Mouse (Mus musculus) gastrocnemius, adult 8-10 months (tissue): ENCODE data around the gene Fndc8. TPM values are rescaled to one million over a fixed set of nuclear protein-coding genes. Genes with fewer than 3 reads are reported as not detected.
"Not testable (repeated sequence)": the region's sequence is repeated elsewhere in the genome, so short reads cannot be mapped to it uniquely, and the experiment has no call there.

Source experiments
- DNase-seq, 2 experiments: peaks; one replicate each; pipeline ENCODE4 v3.0.0; 2022; ENCODE audit warnings: low spot score in 2 of 2
- total RNA-seq, 4 experiments: library from RNA; stranded (reverse); gene quantifications; 2 replicates each; pipeline ENCODE4 v1.2.4; 2022

Gene Fndc8
- total RNA-seq, 4 experiments from 2014 or later = not detected

DNA sequence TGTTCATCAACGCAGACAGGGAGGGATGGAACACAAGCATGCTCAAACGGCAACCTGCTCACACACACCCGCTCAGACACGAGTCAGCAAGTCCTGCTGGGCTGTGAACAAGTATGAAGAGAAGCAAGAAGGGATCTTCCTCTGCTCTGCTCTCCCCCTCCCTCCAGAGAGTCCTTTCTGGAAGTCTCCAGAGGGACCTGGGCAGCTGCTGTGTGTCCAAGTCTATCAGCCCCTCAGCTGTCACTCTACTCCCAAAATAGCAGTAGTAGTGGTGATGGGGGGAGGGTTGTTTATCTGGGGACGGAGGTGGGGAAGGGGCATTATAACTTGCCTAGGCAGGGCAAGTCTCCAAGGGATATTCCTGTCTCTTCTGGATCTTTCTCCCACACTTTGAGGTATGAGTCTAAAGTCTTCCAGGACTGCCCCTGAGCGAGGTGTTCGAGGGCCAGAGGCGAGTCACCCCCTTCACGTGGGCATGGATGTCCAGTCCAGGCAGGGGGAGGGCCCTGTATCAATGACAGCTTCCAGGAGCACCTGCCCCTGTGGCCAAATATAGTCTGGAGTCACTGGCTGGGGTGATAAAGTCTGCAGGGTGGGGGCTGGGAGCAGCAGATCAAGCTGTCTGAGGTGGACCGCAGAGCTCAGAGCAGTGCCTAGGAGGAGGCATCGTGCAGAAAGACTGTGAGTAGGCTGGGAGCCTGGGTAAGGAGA lies 18.9 kb downstream of the Fndc8 start:
- DNase-seq = peak; percentile 80 to 87

- peak; percentile 34 to 38 for DNase-seq
Observed at GRCm38 (mm10) chr11:82914711-82915352, 22.9 kb downstream of the Fndc8 start.

DNA sequence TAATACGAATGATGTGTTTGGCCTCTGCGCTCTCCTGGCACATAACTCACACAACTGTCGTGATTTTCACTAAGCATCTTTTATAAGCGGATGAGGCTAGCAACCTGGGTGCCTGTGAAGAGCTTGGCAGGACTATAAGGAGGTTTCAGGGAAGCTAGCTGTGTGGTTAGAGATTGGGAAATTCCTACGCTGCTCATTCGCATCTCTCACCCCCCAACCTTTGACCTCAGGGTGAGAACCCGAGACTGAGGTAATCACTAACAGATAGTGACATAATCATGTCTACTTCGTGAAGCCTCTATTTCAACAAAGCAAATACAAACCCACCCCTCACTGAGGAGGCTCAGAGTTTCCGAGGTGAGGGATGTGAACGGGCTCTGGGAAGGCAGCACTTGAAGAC lies 28.8 kb downstream of the Fndc8 start:
- DNase-seq = no peak

DNA sequence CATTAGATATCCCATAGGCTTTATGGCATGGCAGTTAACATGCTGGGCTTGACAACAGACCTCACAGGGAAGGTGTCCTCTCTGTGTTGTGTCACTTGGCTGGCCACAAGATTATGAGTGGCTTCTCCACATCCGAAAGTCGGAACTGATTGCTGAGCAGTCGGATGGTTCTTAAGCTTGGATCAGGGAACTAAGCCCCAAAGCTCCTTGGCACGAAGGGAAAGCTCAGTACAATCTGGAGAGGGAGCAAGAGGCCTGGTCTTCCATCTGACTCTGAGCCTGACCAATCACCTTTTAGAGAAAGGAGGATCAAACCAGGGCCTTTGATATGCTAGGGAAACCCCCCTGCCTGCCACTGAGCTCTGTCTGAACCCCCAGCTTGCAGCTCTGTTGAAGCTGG lies 29.8 kb downstream of the Fndc8 start:
- DNase-seq = no peak

- not testable (repeated sequence) for DNase-seq
Observed at GRCm38 (mm10) chr11:82923910-82924309, 32.0 kb downstream of the Fndc8 start.

- no peak for DNase-seq
Observed at GRCm38 (mm10) chr11:82928897-82929632, 37.1 kb downstream of the Fndc8 start.

GRCm38 (mm10) chr11:82929633-82929950 lies 37.7 kb downstream of the Fndc8 start:
- no peak for DNase-seq

GRCm38 (mm10) chr11:82930391-82930955 lies 38.5 kb downstream of the Fndc8 start:
- DNase-seq = not testable (repeated sequence)

GRCm38 (mm10) chr11:82931161-82931560 lies 39.2 kb downstream of the Fndc8 start:
- DNase-seq = not testable (repeated sequence)

- not testable (repeated sequence) for DNase-seq
Observed at GRCm38 (mm10) chr11:82931671-82932450, 39.9 kb downstream of the Fndc8 start.

- DNase-seq = no peak
Observed at GRCm38 (mm10) chr11:82933186-82933585, 41.3 kb downstream of the Fndc8 start.

DNA sequence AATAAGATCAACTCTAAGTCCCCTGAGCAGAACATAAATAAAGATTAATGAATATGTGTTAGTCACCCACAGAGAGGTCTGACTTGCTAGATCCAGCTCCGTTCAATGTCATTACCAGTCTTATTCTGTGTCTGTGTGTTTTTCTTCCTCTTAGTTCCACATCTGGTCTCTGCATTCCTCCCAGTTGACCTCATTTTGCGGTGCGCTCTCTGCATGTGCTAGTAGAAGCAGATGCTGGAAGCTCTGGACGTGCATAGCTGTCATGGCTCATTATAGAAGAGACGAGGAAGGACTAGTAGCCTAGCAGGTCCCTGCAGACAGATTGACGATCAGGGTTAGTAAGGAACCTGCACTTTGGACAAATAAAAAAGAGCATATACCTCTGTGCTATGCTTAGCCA lies 51.4 kb downstream of the Fndc8 start:
- DNase-seq = no peak

DNA sequence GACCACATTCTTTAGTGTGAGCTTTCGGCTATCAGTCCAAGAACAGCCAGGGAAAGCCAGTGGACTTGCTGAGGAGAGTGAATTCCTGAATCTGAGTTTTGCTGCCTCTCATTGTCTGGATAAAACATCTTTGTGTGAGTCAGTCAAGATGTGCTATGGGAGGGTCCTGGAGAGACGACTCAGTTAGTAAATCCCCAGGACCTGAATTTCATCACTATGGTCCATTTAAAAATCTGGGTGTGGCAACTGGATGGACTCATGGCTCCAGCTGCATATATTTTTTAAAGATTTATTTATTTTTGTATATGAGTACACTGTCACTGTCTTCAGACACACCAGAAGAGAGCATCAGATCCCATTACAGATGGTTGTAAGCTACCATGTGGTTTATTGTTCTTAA lies 53.7 kb downstream of the Fndc8 start:
- DNase-seq = no peak

GRCm38 (mm10) chr11:82947457-82947856 lies 55.5 kb downstream of the Fndc8 start:
- DNase-seq = no peak

DNA sequence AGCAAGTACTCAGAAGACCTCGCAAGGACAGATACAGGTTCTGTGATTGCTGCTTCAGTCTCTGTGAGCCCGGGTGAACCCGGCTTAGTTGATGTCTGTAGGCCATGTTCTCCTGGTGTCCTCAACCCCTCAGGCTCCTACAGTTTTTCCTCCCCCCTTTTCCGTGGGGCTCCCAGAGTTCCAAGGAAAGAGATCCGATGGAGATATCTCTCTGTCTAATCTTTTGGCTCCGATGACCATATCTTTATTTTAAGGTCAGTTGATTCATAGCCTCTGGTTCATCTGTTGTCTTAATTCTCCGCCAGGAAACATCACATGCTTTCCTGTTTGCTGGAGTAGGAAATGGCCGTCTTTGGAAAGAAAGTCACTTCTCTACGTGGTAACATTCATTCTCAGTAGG lies 57.1 kb downstream of the Fndc8 start:
- no peak for DNase-seq

Other genes with a start within 250 kb of the Fndc8 start
- gene Cct6b, start 127.8 kb upstream of the Fndc8 start, total RNA-seq = under 1 TPM in 3 of 4 experiments, not detected in 1; 0.22 to 0.34 (median 0.32) TPM
- 10 to 100 TPM; 12.0 to 14.7 (median 13.7) TPM for gene Zfp830, start 127.8 kb upstream of the Fndc8 start, total RNA-seq
- 10 to 100 TPM; 19.6 to 25.6 (median 21.3) TPM for gene Lig3, start 111.0 kb upstream of the Fndc8 start, total RNA-seq
- gene Rffl, start 20.9 kb upstream of the Fndc8 start, total RNA-seq = 1 to 10 TPM; 7.5 to 9.7 (median 8.8) TPM
- gene Rad51d, start 1.5 kb upstream of the Fndc8 start, total RNA-seq = 1 to 10 TPM; 3.1 to 4.1 (median 3.6) TPM
- 10 to 100 TPM in 3 of 4 experiments, 1 to 10 TPM in 1; 9.0 to 12.9 (median 10.9) TPM for gene Nle1, start 16.3 kb downstream of the Fndc8 start, total RNA-seq
- 100 to 1,000 TPM; 184 to 219 (median 203) TPM for gene Unc45b, start 18.4 kb downstream of the Fndc8 start, total RNA-seq
- gene Slfn5, start 59.2 kb downstream of the Fndc8 start, total RNA-seq = 10 to 100 TPM; 10.1 to 16.3 (median 12.4) TPM
- gene Slfn9, start 99.7 kb downstream of the Fndc8 start, total RNA-seq = under 1 TPM; 0.05 to 0.18 (median 0.09) TPM
- gene Slfn8, start 128.7 kb downstream of the Fndc8 start, total RNA-seq = under 1 TPM; 0.17 to 0.36 (median 0.33) TPM
- gene Slfn2, start 173.0 kb downstream of the Fndc8 start, total RNA-seq = under 1 TPM; 0.48 to 0.62 (median 0.56) TPM
- not detected for gene Slfn1, start 224.7 kb downstream of the Fndc8 start, total RNA-seq